Mouse (Mus musculus): Measurements from ENCODE around the gene Sycp2l. TPM values are rescaled to one million over a fixed set of nuclear protein-coding genes. Genes with fewer than 3 reads are reported as not detected.

Sycp2l gene
- polyA plus RNA-seq, 1 experiment from 2014 or later, result not detected

Other genes with a start within 250 kb of the Sycp2l start
- gene Pak1ip1, start 113.3 kb upstream of the Sycp2l start, polyA plus RNA-seq (2015; fragmentation: Nextera tagmentation; extraction: Ambion mirVana), result 52.0 and 53.4 TPM in 2 replicates
- gene Tmem14c, start 98.0 kb upstream of the Sycp2l start, polyA plus RNA-seq (2015; fragmentation: Nextera tagmentation; extraction: Ambion mirVana), result 223 and 237 TPM in 2 replicates
- 0.16 and 0.35 TPM in 2 replicates for gene Mak, start 34.6 kb upstream of the Sycp2l start, polyA plus RNA-seq (2015; fragmentation: Nextera tagmentation; extraction: Ambion mirVana)
- gene Gcm2, start 3.3 kb upstream of the Sycp2l start, polyA plus RNA-seq (2015; fragmentation: Nextera tagmentation; extraction: Ambion mirVana), result 0.21 TPM in 1 of 2 replicates, not detected in the other
- 0.45 and 0.56 TPM in 2 replicates for gene Elovl2, start 106.1 kb downstream of the Sycp2l start, polyA plus RNA-seq (2015; fragmentation: Nextera tagmentation; extraction: Ambion mirVana)
- 10.1 and 10.4 TPM in 2 replicates for gene Smim13, start 135.5 kb downstream of the Sycp2l start, polyA plus RNA-seq (2015; fragmentation: Nextera tagmentation; extraction: Ambion mirVana)
- gene Gm17364, start 159.7 kb downstream of the Sycp2l start, polyA plus RNA-seq (2015; fragmentation: Nextera tagmentation; extraction: Ambion mirVana), result not detected in 2 replicates